Mouse (Mus musculus) macrophage (primary cell): ENCODE data around the gene Dhx40. TPM values are rescaled to one million over a fixed set of nuclear protein-coding genes. Genes with fewer than 3 reads are reported as not detected.

Source experiments
- H3K27ac ChIP-seq: fragments of 350-480 bp; formaldehyde crosslinking; 2 replicates; pipeline ENCODE4 v1.9.0; 2021
- H3K36me3 ChIP-seq: fragments of 350-480 bp; formaldehyde crosslinking; 2 replicates; pipeline ENCODE4 v1.9.0; 2021; ENCODE audit errors: inconsistent target
- H3K4me3 ChIP-seq: fragments of 350-480 bp; formaldehyde crosslinking; 2 replicates; pipeline ENCODE4 v1.9.0; 2021; ENCODE audit errors: inconsistent target
- H3K79me2 ChIP-seq: fragments of 350-480 bp; formaldehyde crosslinking; 2 replicates; pipeline ENCODE4 v1.9.0; 2021; ENCODE audit errors: inconsistent target
- WGBS: methylation state at CpG from one replicate; pipeline ENCODE4 v1.1.7; 2026; ENCODE audit warnings: inconsistent platforms; ENCODE audit not compliant: missing documents; 5-methylcytosine and 5-hydroxymethylcytosine counted together
- polyA plus RNA-seq: library from polyadenylated mRNA; stranded (reverse); fragments of 250-400 nt; gene quantifications from 3 replicates; pipeline ENCODE4 v1.2.4, GENCODE M21; 2018; ENCODE audit warnings: inconsistent platforms

Dhx40 gene
- polyA plus RNA-seq, 1 experiment from 2014 or later: 14.6 TPM

- 22% methylated on average over 2 of the region's 3 CpGs for WGBS
- no peak overlapping the region for H3K4me3 ChIP-seq
- peaks cover 44% of the 10 kb centered on the region for H3K36me3 ChIP-seq
- peaks cover 100% of the 10 kb centered on the region for H3K79me2 ChIP-seq
- H3K27ac ChIP-seq: no peak overlapping the region; the same call in 1 of the 2 replicates
Measured at GRCm38 (mm10) chr11:86724004-86724403, 83.5 kb downstream of the Dhx40 start.

GRCm38 (mm10) chr11:86719390-86719789, 88.2 kb downstream of the Dhx40 start:
- Histone ChIP-seq H3K27ac (peak overlapping the region; percentile 84), H3K36me3 (peaks cover 32% of the 10 kb centered on the region; the same call in 1 of the 2 replicates)
- 3% methylated on average over 8 of the region's 8 CpGs for WGBS

More at GRCm38 (mm10) chr11:86719390-86719789, 88.2 kb downstream of the Dhx40 start:
- peaks cover 92% of the 10 kb centered on the region for H3K79me2 ChIP-seq
- no peak overlapping the region for H3K4me3 ChIP-seq

Other genes with a start within 250 kb of the Dhx40 start
- gene Vmp1, start 123.9 kb downstream of the Dhx40 start, polyA plus RNA-seq: 100 to 184 TPM (median 127 TPM) in 3 replicates
- 4.8 to 8.1 TPM (median 5.8 TPM) in 3 replicates for gene Ptrh2, start 123.8 kb downstream of the Dhx40 start, polyA plus RNA-seq
- gene Cltc, start 50.2 kb downstream of the Dhx40 start, polyA plus RNA-seq: 342 to 483 TPM (median 367 TPM) in 3 replicates
- gene Ypel2, start 186.0 kb upstream of the Dhx40 start, polyA plus RNA-seq: 1.1 to 6.4 TPM (median 4.0 TPM) in 3 replicates